Mouse (Mus musculus): ENCODE data around the gene Fam136a. TPM values are rescaled to one million over a fixed set of nuclear protein-coding genes. Genes with fewer than 3 reads are reported as not detected.
A peak's percentile ranks its signal among the peaks of the same experiment; 100 is the strongest.

The Fam136a gene
- polyA plus RNA-seq, 1 experiment from 2014 or later: 176 TPM

DNA sequence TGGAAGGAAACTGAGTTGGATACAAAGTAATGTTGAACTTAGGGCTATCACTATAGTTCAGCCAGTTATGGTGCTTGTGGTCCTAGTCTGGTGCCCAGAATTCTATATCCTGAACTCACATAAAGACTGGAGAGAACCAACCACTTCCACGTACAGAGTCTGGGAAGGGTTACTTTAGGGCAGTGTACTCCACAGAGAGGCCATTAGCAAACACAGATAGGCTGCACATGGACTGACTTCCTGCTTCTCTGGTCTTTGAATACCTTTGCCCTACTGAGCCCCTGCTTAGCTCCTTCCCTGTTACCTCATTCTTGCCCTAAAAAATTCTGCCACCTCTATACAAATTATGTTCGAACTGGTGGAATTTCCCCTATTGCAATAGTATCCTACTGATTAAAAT, 34.5 kb downstream of the Fam136a start:
- no peak for ATAC-seq
- Histone ChIP-seq H3K9me3 (ENCODE audit: control insufficient read depth, low read length) (no peaks in the 10 kb centered on the region), H3K27ac (ENCODE audit: low read length) (no peak overlapping the region), H3K27me3 (replicated peaks; ENCODE audit: control insufficient read depth, insufficient read depth, low read length) (no peaks in the 10 kb centered on the region), H3K4me2 (ENCODE audit: low read depth, low read length) (no peak overlapping the region), H3K4me1 (ENCODE audit: control insufficient read depth, insufficient read depth, low read length) (peaks cover 17% of the 10 kb centered on the region), H3K36me3 (ENCODE audit: control insufficient read depth, insufficient read depth, low read length) (no peaks in the 10 kb centered on the region), H3K4me3 (ENCODE audit: low read length) (no peak overlapping the region), H3K9ac (ENCODE audit: low read depth, low read length) (no peak overlapping the region)
- WGBS: 69% methylated on average over 2 of the region's 2 CpGs

DNA sequence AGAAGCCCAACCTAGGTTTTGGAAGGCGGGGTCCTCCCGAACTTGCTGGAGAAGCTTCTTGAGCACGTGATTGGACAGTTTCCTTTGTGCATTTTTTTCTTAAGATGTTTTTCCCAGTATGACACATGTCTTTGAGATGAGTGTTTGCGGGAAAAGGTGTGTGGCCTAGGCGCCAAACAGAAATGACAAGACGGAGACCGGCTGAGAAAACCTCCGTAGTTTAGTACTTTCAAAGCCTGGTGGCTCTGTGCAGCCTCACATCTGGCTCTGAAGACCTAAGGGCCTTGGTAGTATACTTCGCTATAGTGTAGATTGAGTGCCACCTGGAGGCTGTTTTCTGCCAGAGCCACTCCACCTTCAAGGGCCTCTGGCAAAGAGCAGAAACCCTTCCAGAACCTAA, 35.5 kb downstream of the Fam136a start:
- H3K9ac ChIP-seq (ENCODE audit: low read depth, low read length): no peak overlapping the region
- H3K27ac ChIP-seq (ENCODE audit: low read length): 0 out of 2 replicates have a peak overlapping the region, but pooled peaks have one; percentile 34
- ATAC-seq: peak; percentile 42
- 4% methylated on average over 9 of the region's 9 CpGs for WGBS
- H3K36me3 ChIP-seq (ENCODE audit: control insufficient read depth, insufficient read depth, low read length): no peaks in the 10 kb centered on the region
- peak overlapping the region; percentile 45; the same call in 1 of the 2 replicates for H3K4me2 ChIP-seq (ENCODE audit: low read depth, low read length)
- H3K27me3 ChIP-seq (replicated peaks; ENCODE audit: control insufficient read depth, insufficient read depth, low read length): no peaks in the 10 kb centered on the region
- no peaks in the 10 kb centered on the region for H3K9me3 ChIP-seq (ENCODE audit: control insufficient read depth, low read length)
- H3K4me3 ChIP-seq (ENCODE audit: low read length): peak overlapping the region; percentile 33
- peaks cover 11% of the 10 kb centered on the region for H3K4me1 ChIP-seq (ENCODE audit: control insufficient read depth, insufficient read depth, low read length)

DNA sequence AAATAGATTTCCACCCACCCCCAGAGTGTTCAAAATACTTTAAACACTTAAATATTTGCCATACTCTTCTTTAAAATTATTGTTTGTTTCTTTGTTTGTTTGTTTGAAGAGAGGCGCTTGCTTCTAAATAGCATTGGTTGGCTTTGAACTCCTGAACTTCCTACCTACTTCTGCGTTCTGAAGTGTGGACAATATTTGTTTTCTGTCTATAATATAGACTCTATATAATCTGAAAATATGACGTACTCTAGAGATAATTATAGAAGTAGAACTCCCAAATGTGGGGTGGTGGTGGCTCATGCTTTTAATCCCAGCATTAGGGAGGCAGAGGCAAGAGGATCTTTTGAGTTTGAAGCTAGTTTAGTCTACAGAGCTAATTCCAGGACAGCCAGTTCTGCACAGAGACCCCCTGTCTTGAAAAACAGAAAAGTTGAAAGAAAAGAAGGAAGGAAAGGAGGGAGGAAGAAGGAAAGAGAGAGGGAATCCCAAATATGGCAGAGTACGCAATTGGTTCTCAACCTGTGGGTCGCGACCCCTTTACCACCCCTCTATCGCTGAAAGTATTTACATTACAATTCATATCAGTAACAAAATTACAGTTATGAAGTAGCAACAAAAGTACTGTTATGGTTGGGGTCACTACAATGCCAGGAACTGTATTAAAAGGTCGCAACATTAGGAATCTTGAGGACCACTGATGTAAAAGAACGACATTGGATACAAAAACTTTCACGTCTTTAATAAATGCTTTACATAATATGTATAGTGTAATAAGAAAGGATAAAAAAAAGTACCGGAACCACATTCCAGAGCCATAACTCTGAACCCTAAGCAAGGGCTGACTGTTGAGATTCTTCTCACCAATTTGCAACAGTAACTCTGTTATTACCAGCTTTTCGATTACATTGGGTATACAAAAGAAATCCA, 37.5 kb downstream of the Fam136a start:
- Histone ChIP-seq H3K36me3 (ENCODE audit: control insufficient read depth, insufficient read depth, low read length) (no peaks in the 10 kb centered on the region; the same call in 1 of the 2 replicates), H3K9ac (ENCODE audit: low read depth, low read length) (no peak overlapping the region), H3K4me3 (ENCODE audit: low read length) (peak overlapping the region; percentile 39), H3K9me3 (ENCODE audit: control insufficient read depth, low read length) (no peaks in the 10 kb centered on the region), H3K27ac (ENCODE audit: low read length) (no peak overlapping the region), H3K4me1 (ENCODE audit: control insufficient read depth, insufficient read depth, low read length) (peaks cover 5% of the 10 kb centered on the region), H3K27me3 (replicated peaks; ENCODE audit: control insufficient read depth, insufficient read depth, low read length) (no peaks in the 10 kb centered on the region), H3K4me2 (ENCODE audit: low read depth, low read length) (peak overlapping the region; percentile 50)
- WGBS: 37% methylated on average over 12 of the region's 12 CpGs
- ATAC-seq: no peak

DNA sequence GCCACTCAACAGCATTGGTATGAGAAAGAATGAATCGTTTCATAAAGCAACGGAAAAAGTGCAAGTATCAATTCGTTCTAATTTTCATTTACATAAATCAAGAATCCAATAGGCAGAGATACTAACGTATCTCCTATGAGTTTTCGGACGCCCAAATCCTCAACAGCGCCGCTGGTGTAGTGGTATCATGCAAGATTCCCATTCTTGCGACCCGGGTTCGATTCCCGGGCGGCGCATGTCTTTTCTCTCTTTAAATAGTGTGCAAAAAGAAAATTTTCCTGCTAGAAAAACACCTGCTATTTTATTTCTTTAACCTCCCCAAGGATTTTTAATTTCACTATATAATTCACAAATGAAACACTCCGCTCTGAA, 38.3 kb downstream of the Fam136a start:
- ATAC-seq: peak; percentile 67
- Histone ChIP-seq H3K27ac (ENCODE audit: low read length) (peak overlapping the region; percentile 100), H3K27me3 (replicated peaks; ENCODE audit: control insufficient read depth, insufficient read depth, low read length) (no peaks in the 10 kb centered on the region), H3K4me1 (ENCODE audit: control insufficient read depth, insufficient read depth, low read length) (peaks cover 5% of the 10 kb centered on the region), H3K36me3 (ENCODE audit: control insufficient read depth, insufficient read depth, low read length) (no peaks in the 10 kb centered on the region; the same call in 1 of the 2 replicates), H3K4me2 (ENCODE audit: low read depth, low read length) (peak overlapping the region; percentile 16), H3K9me3 (ENCODE audit: control insufficient read depth, low read length) (no peaks in the 10 kb centered on the region), H3K4me3 (ENCODE audit: low read length) (peak overlapping the region; percentile 85), H3K9ac (ENCODE audit: low read depth, low read length) (peak overlapping the region; percentile 99)
- WGBS: under 1% methylated on average over 15 of the region's 15 CpGs

GRCm38 (mm10) chr6:86404100-86404861, 38.8 kb downstream of the Fam136a start, which contains the start of gene Tia1:
Gene Tia1 (plus strand): TSS chr6:86404219.
- Histone ChIP-seq H3K36me3 (ENCODE audit: control insufficient read depth, insufficient read depth, low read length) (no peaks in the 10 kb centered on the region; the same call in 1 of the 2 replicates), H3K27ac (ENCODE audit: low read length) (peak within 1 kb of the TSS; percentile 100), H3K4me2 (ENCODE audit: low read depth, low read length) (peak within 1 kb of the TSS; percentile 52), H3K4me3 (ENCODE audit: low read length) (peak within 1 kb of the TSS; percentile 85), H3K9me3 (ENCODE audit: control insufficient read depth, low read length) (no peaks in the 10 kb centered on the region), H3K27me3 (replicated peaks; ENCODE audit: control insufficient read depth, insufficient read depth, low read length) (no peaks in the 10 kb centered on the region), H3K9ac (ENCODE audit: low read depth, low read length) (peak within 1 kb of the TSS; percentile 99), H3K4me1 (ENCODE audit: control insufficient read depth, insufficient read depth, low read length) (peaks cover 5% of the 10 kb centered on the region)
- peak; percentile 96 for ATAC-seq
- WGBS: under 1% methylated on average over 60 of the region's 62 CpGs

- WGBS: under 1% methylated on average over 11 of the region's 11 CpGs
- Histone ChIP-seq H3K9me3 (ENCODE audit: control insufficient read depth, low read length) (no peaks in the 10 kb centered on the region), H3K9ac (ENCODE audit: low read depth, low read length) (peak overlapping the region; percentile 99), H3K36me3 (ENCODE audit: control insufficient read depth, insufficient read depth, low read length) (no peaks in the 10 kb centered on the region; the same call in 1 of the 2 replicates), H3K4me1 (ENCODE audit: control insufficient read depth, insufficient read depth, low read length) (peaks cover 5% of the 10 kb centered on the region), H3K27me3 (replicated peaks; ENCODE audit: control insufficient read depth, insufficient read depth, low read length) (no peaks in the 10 kb centered on the region), H3K27ac (ENCODE audit: low read length) (peak overlapping the region; percentile 100), H3K4me3 (ENCODE audit: low read length) (peak overlapping the region; percentile 85), H3K4me2 (ENCODE audit: low read depth, low read length) (peak overlapping the region; percentile 52)
- ATAC-seq: no peak
Observed at GRCm38 (mm10) chr6:86404996-86405395, 39.5 kb downstream of the Fam136a start.

- H3K9ac ChIP-seq (ENCODE audit: low read depth, low read length): no peak overlapping the region
- no peak for ATAC-seq
- no peak overlapping the region for H3K4me2 ChIP-seq (ENCODE audit: low read depth, low read length)
- no peak overlapping the region for H3K4me3 ChIP-seq (ENCODE audit: low read length)
- H3K9me3 ChIP-seq (ENCODE audit: control insufficient read depth, low read length): no peaks in the 10 kb centered on the region
- H3K36me3 ChIP-seq (ENCODE audit: control insufficient read depth, insufficient read depth, low read length): no peaks in the 10 kb centered on the region; the same call in 1 of the 2 replicates
- no peak overlapping the region for H3K27ac ChIP-seq (ENCODE audit: low read length)
- H3K4me1 ChIP-seq (ENCODE audit: control insufficient read depth, insufficient read depth, low read length): peaks cover 5% of the 10 kb centered on the region
- no peaks in the 10 kb centered on the region for H3K27me3 ChIP-seq (replicated peaks; ENCODE audit: control insufficient read depth, insufficient read depth, low read length)
Observed at GRCm38 (mm10) chr6:86406306-86406705, 40.9 kb downstream of the Fam136a start.

GRCm38 (mm10) chr6:86418711-86419110, 53.3 kb downstream of the Fam136a start:
- H3K27me3 ChIP-seq (replicated peaks; ENCODE audit: control insufficient read depth, insufficient read depth, low read length): no peaks in the 10 kb centered on the region
- H3K27ac ChIP-seq (ENCODE audit: low read length): no peak overlapping the region
- 92% methylated on average over 6 of the region's 6 CpGs for WGBS
- no peak overlapping the region for H3K9ac ChIP-seq (ENCODE audit: low read depth, low read length)
- H3K4me2 ChIP-seq (ENCODE audit: low read depth, low read length): no peak overlapping the region
- no peak overlapping the region for H3K4me3 ChIP-seq (ENCODE audit: low read length)
- no peaks in the 10 kb centered on the region for H3K9me3 ChIP-seq (ENCODE audit: control insufficient read depth, low read length)
- no peaks in the 10 kb centered on the region for H3K4me1 ChIP-seq (ENCODE audit: control insufficient read depth, insufficient read depth, low read length)
- peaks cover 11% of the 10 kb centered on the region for H3K36me3 ChIP-seq (ENCODE audit: control insufficient read depth, insufficient read depth, low read length)
- no peak for ATAC-seq

DNA sequence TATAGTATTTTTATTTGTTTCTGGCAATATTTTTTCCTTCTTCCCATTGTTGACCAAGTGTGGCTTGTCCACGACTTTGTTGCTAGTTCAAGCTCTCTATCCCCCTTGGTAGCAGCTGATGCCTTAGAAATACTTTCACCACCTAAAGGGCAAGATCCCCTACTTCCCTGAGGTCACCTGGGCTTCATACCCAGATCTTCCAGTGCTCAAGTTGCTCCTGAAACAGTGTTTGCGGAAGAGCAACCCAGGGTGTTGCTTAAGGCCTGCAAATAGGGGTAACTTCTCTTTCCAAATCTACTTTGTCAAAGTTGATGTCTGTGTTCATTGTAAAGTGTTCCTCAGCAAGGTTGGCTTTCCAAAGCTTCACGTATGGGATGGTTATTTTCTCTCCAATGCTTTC, 53.8 kb downstream of the Fam136a start:
- H3K9ac ChIP-seq (ENCODE audit: low read depth, low read length): no peak overlapping the region
- no peak for ATAC-seq
- no peaks in the 10 kb centered on the region for H3K4me1 ChIP-seq (ENCODE audit: control insufficient read depth, insufficient read depth, low read length)
- no peaks in the 10 kb centered on the region for H3K27me3 ChIP-seq (replicated peaks; ENCODE audit: control insufficient read depth, insufficient read depth, low read length)
- H3K4me3 ChIP-seq (ENCODE audit: low read length): no peak overlapping the region
- H3K27ac ChIP-seq (ENCODE audit: low read length): no peak overlapping the region
- H3K36me3 ChIP-seq (ENCODE audit: control insufficient read depth, insufficient read depth, low read length): peaks cover 11% of the 10 kb centered on the region
- no peaks in the 10 kb centered on the region for H3K9me3 ChIP-seq (ENCODE audit: control insufficient read depth, low read length)
- 88% methylated on average over 3 of the region's 3 CpGs for WGBS
- no peak overlapping the region for H3K4me2 ChIP-seq (ENCODE audit: low read depth, low read length)
